Mouse (Mus musculus): ENCODE results near the gene Zfp146. TPM values are rescaled to one million over a fixed set of nuclear protein-coding genes. Genes with fewer than 3 reads are reported as not detected.
A peak's percentile ranks its signal among the peaks of the same experiment; 100 is the strongest.
"Not testable (repeated sequence)": the region's sequence is repeated elsewhere in the genome, so short reads cannot be mapped to it uniquely, and the experiment has no call there.

The Zfp146 gene
- total and polyA plus RNA-seq, 3 experiments = 42.0 to 45.0 (median 43.1) TPM

DNA sequence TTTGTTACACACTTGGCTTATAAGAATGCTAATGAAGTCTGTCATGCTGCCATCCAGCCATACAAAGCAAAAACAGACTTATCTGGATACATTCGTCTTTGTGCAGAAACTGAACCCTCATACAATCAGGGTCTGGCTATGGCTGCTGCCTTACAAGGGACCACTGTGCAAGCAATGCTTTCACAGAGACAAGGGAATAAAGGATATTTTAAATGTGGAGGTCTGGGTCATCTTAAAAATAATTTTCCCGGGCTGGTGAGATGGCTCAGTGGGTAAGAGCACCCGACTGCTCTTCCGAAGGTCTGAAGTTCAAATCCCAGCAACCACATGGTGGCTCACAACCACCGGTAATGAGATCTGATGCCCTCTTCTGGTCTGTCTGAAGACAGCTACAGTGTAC lies 36.8 kb upstream of the Zfp146 start:
- not testable (repeated sequence) for H3K36me3 ChIP-seq (replicated peaks in 1 of 2; ENCODE audit: control insufficient read depth in 1 of 2, insufficient read depth in 1 of 2, low read length in 1 of 2)

DNA sequence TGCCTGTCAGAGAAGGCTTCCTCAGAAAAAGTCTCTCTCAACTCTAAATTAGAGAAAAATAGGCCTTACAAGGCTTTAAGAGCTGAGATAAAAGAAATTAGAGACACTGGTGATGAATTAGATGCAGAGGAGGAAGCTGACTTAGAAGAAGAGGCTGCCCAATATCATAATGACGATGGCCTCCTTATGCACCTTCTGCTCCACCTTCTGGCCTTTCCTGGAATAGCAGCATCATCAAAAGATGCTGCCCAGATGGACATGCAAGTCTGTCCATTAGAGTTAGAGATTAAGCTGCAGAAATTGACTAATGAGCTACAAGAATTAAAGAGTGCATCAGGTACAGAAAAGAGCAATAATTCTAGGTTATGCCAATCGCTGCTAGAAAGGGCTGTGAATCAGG lies 35.8 kb upstream of the Zfp146 start:
- Histone ChIP-seq H3K9me3 (replicated peaks; ENCODE audit: low read length) (no peaks in the 10 kb centered on the region), H3K27ac (ENCODE audit: insufficient read depth, low read depth) (no peak overlapping the region), H3K27me3 (replicated peaks) (no peaks in the 10 kb centered on the region), H3K79me2 (replicated peaks; ENCODE audit: control insufficient read depth, extremely low read depth, insufficient read depth, poor library complexity, severe bottlenecking) (no peaks in the 10 kb centered on the region), H3K4me1 (ENCODE audit: control insufficient read depth in 1 of 2, insufficient read depth in 2 of 2) (peaks cover 4 to 10% of the 10 kb centered on the region in 2 experiments; a peak in 3 of 4 replicates), H3K9ac (ENCODE audit: insufficient read depth, low read depth) (no peak overlapping the region), H3K4me2 (ENCODE audit: insufficient read depth, low read depth, poor library complexity, severe bottlenecking) (no peak overlapping the region), H3K36me3 (replicated peaks in 1 of 2; ENCODE audit: control insufficient read depth in 1 of 2, insufficient read depth in 1 of 2, low read length in 1 of 2) (no peaks in the 10 kb centered on the region), H3K4me3 (replicated peaks in 1 of 3; ENCODE audit: low read depth in 2 of 3, low read length in 2 of 3, poor library complexity in 1 of 3) (no peak overlapping the region)
- dilution Hi-C loops (cut with MboI; ENCODE audit: extremely low pct_ligation_motif_present, extremely low pct_unique_long_range_greater_than_20kb, low sequenced_read_pairs) (no loop called here), in situ Hi-C loops (cut with MboI; ENCODE audit: low pct_ligation_motif_present, low pct_unique_long_range_greater_than_20kb, low sequenced_read_pairs) (no loop called here)
- DNase-seq (ENCODE audit: extremely low read depth) = peak; percentile 67
- TF ChIP-seq JUND (conservative IDR thresholded peaks at IDR 0.05; ENCODE audit: low read depth, low read length) (no peak; the same call in 1 of the 2 replicates), IRF4 (IDR thresholded peaks at IDR 0.05; ENCODE audit: low read depth, low read length) (peak; percentile 37; the same call in 1 of the 2 replicates), CTCF (conservative IDR thresholded peaks at IDR 0.05 in 1 of 2, IDR thresholded peaks at IDR 0.05 in 1 of 2; ENCODE audit: low read depth in 2 of 2, low read length in 2 of 2) (peak; percentile 82 to 95), SMC3 (IDR thresholded peaks at IDR 0.05; ENCODE audit: low read depth, low read length) (peak; percentile 96), E2F4 (IDR thresholded peaks at IDR 0.05; ENCODE audit: insufficient replicate concordance, low read depth, low read length) (no peak), KAT2A (IDR thresholded peaks at IDR 0.05; ENCODE audit: insufficient replicate concordance, low read length) (no peak), TCF12 (IDR thresholded peaks at IDR 0.05; ENCODE audit: low read depth, low read length) (no peak), POLR2A (IDR thresholded peaks at IDR 0.05; ENCODE audit: low read depth, low read length) (no peak), SIN3A (IDR thresholded peaks at IDR 0.05; ENCODE audit: low read length) (0 out of 2 replicates have a peak, but pooled peaks have one; percentile 36), EP300 (IDR thresholded peaks at IDR 0.05; ENCODE audit: low read length) (no peak), GABPA (IDR thresholded peaks at IDR 0.05; ENCODE audit: insufficient replicate concordance, low read depth, low read length) (no peak), TBP (conservative IDR thresholded peaks at IDR 0.05; ENCODE audit: low read depth, low read length) (no peak), MXI1 (IDR thresholded peaks at IDR 0.05; ENCODE audit: low read depth, low read length) (no peak), USF2 (conservative IDR thresholded peaks at IDR 0.05; ENCODE audit: low read depth, low read length) (no peak), ZMIZ1 (IDR thresholded peaks at IDR 0.05; ENCODE audit: low read depth, low read length) (no peak), CHD2 (IDR thresholded peaks at IDR 0.05; ENCODE audit: low read length) (no peak), RAD21 (IDR thresholded peaks at IDR 0.05; ENCODE audit: low read depth, low read length) (peak; percentile 85), ETS1 (conservative IDR thresholded peaks at IDR 0.05; ENCODE audit: low read depth, low read length) (no peak), NRF1 (IDR thresholded peaks at IDR 0.05; ENCODE audit: low read depth, low read length) (no peak), MYC (IDR thresholded peaks at IDR 0.05; ENCODE audit: low read depth, low read length) (no peak), PAX5 (IDR thresholded peaks at IDR 0.05; ENCODE audit: low read length) (no peak), MAZ (IDR thresholded peaks at IDR 0.05; ENCODE audit: low read depth, low read length) (0 out of 2 replicates have a peak, but pooled peaks have one; percentile 31), ZNF384 (IDR thresholded peaks at IDR 0.05; ENCODE audit: low read depth, low read length) (no peak), MEF2A (IDR thresholded peaks at IDR 0.05; ENCODE audit: borderline replicate concordance, low read depth, low read length) (0 out of 2 replicates have a peak, but pooled peaks have one; percentile 28), ZC3H11A (IDR thresholded peaks at IDR 0.05; ENCODE audit: low read depth, low read length) (peak; percentile 28; the same call in 1 of the 2 replicates), BHLHE40 (IDR thresholded peaks at IDR 0.05; ENCODE audit: low read depth, low read length) (0 out of 2 replicates have a peak, but pooled peaks have one; percentile 8), MAFK (IDR thresholded peaks at IDR 0.05; ENCODE audit: insufficient replicate concordance, low read length) (peak; percentile 60; the same call in 1 of the 2 replicates), USF1 (IDR thresholded peaks at IDR 0.05; ENCODE audit: low read depth, low read length) (no peak), UBTF (IDR thresholded peaks at IDR 0.05; ENCODE audit: low read depth, low read length) (no peak), NELFE (IDR thresholded peaks at IDR 0.05; ENCODE audit: low read depth, low read length) (0 out of 2 replicates have a peak, but pooled peaks have one; percentile 51), ELF1 (IDR thresholded peaks at IDR 0.05; ENCODE audit: low read depth, low read length) (no peak; the same call in 1 of the 2 replicates), CHD1 (IDR thresholded peaks at IDR 0.05; ENCODE audit: low read depth, low read length) (no peak), ZKSCAN1 (IDR thresholded peaks at IDR 0.05; ENCODE audit: borderline replicate concordance, low read depth, low read length) (no peak)

More for the DNA sequence above, 36.8 kb upstream of the Zfp146 start:
- H3K4me1 ChIP-seq (ENCODE audit: control insufficient read depth in 1 of 2, insufficient read depth in 2 of 2); H3K27ac ChIP-seq (ENCODE audit: insufficient read depth, low read depth); H3K79me2 ChIP-seq (replicated peaks; ENCODE audit: control insufficient read depth, extremely low read depth, insufficient read depth, poor library complexity, severe bottlenecking); H3K9me3 ChIP-seq (replicated peaks; ENCODE audit: low read length); DNase-seq (ENCODE audit: extremely low read depth); H3K4me2 ChIP-seq (ENCODE audit: insufficient read depth, low read depth, poor library complexity, severe bottlenecking); H3K9ac ChIP-seq (ENCODE audit: insufficient read depth, low read depth); H3K4me3 ChIP-seq (replicated peaks in 1 of 3; ENCODE audit: low read depth in 2 of 3, low read length in 2 of 3, poor library complexity in 1 of 3); H3K27me3 ChIP-seq (replicated peaks); in situ Hi-C loops (cut with MboI; ENCODE audit: low pct_ligation_motif_present, low pct_unique_long_range_greater_than_20kb, low sequenced_read_pairs); dilution Hi-C loops (cut with MboI; ENCODE audit: extremely low pct_ligation_motif_present, extremely low pct_unique_long_range_greater_than_20kb, low sequenced_read_pairs): not testable (repeated sequence)
- TF ChIP-seq TBP (conservative IDR thresholded peaks at IDR 0.05; ENCODE audit: low read depth, low read length) = peak; percentile 76; the same call in 1 of the 2 replicates

All from CH12.LX (cell line).